Mouse (Mus musculus): ENCODE measurements around the gene Mrpl18. TPM values are rescaled to one million over a fixed set of nuclear protein-coding genes. Genes with fewer than 3 reads are reported as not detected.
"Not testable (repeated sequence)": the region's sequence is repeated elsewhere in the genome, so short reads cannot be mapped to it uniquely, and the experiment has no call there.

The Mrpl18 gene
- total RNA-seq (2014; rRNA removed) = 43.6 and 54.6 TPM in 2 replicates
- polyA plus RNA-seq (2012; rRNA removed) = 27.9 and 41.2 TPM in 2 replicates

DNA sequence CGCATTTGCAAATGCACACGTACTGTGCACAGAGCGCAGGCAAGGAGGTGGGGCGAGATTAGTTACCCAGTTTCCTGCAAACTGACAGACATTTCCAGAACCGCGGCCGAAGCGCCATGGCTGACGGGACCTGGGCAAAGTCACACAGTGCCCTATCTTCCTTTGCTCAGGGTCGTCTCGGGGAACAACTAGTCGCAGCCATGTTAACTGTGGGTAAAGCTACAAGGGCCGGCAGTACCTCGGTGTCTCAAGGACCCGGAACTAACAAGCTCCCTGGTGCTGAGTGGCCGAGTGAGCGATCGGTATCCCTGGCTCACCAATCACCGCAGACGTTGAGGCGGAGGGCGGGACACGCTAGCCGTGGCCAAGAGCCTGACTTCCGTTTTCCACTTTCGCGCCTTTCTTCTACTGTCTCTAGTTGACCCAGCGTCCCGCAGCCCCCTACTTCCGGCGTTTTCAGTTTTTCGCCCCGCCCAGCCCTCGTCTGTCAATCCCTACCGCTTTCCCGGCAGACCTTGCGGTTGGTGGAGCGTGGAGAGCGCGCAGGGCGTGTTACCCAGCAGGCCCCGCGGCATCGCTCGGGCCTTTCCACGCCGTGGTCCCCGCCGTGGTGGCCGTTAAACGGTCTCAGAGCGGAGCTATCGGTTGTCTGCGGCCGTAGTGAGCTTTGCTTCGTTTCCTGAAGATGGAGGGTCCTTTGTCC is at the start of gene Mrpl18:
Gene Mrpl18 (minus strand): TSS at position 465 of the 703 bp plus-strand sequence.
- TF ChIP-seq POLR2A (IDR thresholded peaks at IDR 0.05; ENCODE audit: extremely low read depth, insufficient read depth, low read length) (peak; percentile 88), CTCF (IDR thresholded peaks at IDR 0.05; ENCODE audit: low read depth, low read length) (no peak)
- H3K4me1 ChIP-seq (ENCODE audit: control insufficient read depth, insufficient read depth, low read length) = peaks cover 2% of the 10 kb centered on the region
- H3K9ac ChIP-seq (ENCODE audit: low read depth, low read length) = peak within 1 kb of the TSS; percentile 78
- under 1% methylated on average over 56 of the region's 56 CpGs for WGBS
- H3K27ac ChIP-seq (replicated peaks; ENCODE audit: insufficient read depth, low read depth, low read length) = peak within 1 kb of the TSS; percentile 70
- H3K36me3 ChIP-seq (ENCODE audit: control insufficient read depth, insufficient read depth, low read length) = peaks cover 43% of the 10 kb centered on the region
- H3K79me2 ChIP-seq (ENCODE audit: control insufficient read depth, insufficient read depth, low read length) = no peaks in the 10 kb centered on the region; the same call in 1 of the 2 replicates
- DNase-seq (ENCODE audit: extremely low read depth, low read depth, low spot score) = peak; percentile 97
- H3K27me3 ChIP-seq (ENCODE audit: control insufficient read depth, insufficient read depth, low read length) = no peaks in the 10 kb centered on the region
- H3K4me3 ChIP-seq (ENCODE audit: insufficient read depth, low read depth, low read length) = peak within 1 kb of the TSS; percentile 68

DNA sequence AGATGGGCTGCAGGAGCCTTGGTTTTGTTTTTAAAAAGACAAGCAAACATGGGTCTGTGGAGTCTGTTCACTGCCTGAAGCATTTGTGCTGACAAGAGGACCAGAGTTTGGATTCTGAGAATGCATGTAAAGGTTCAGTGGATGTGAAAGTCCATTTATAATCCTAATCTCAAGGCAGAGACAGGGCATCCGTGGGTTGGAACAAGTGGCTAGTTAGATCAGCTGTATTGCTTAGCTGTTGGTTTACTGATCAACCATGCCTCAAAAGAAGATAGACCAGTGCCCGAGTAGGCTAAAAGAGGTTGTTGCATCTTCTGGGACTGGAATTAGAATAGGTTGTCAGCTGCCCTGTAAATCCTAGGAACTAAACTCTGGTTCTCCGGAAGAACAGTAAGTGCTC is 47.3 kb upstream of the Mrpl18 start:
- no peak for DNase-seq (ENCODE audit: extremely low read depth, low read depth, low spot score)

DNA sequence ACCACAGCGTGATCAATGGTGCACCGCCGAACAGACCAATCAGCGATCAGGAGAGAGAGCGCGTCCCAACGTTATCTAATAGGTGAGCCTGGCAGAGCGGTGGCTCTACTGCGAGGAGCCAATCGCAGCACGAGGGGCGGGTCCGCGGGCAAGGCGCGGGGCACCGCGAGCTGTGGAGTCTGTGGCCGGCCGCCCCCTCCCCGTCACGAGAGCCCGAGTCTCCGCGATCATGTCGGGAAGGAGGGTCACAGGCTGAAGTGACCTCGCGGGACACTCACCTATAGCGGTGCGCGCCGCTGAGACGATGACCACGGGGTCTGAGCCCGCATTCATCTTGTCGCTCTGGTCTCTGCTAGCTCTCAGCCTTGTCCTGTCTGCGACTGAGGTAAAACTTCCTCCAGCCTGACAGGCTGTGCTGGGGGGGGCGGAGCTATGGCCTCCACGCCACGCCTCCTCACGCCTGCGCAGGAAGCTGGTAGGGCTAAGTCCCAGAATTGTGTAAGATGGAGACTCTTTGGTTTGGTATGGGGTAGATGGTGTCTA is 44.3 kb upstream of the Mrpl18 start, which contains the start of gene Acat2:
Gene Acat2 (minus strand): TSS at position 417 of the 543 bp plus-strand sequence.
- Histone ChIP-seq H3K4me1 (ENCODE audit: control insufficient read depth, insufficient read depth, low read length) (peaks cover 4% of the 10 kb centered on the region; the same call in 1 of the 2 replicates), H3K27ac (replicated peaks; ENCODE audit: insufficient read depth, low read depth, low read length) (peak within 1 kb of the TSS; percentile 70), H3K79me2 (ENCODE audit: control insufficient read depth, insufficient read depth, low read length) (no peaks in the 10 kb centered on the region; the same call in 1 of the 2 replicates), H3K9ac (ENCODE audit: low read depth, low read length) (peak within 1 kb of the TSS; percentile 86), H3K4me3 (ENCODE audit: insufficient read depth, low read depth, low read length) (peak within 1 kb of the TSS; percentile 80), H3K36me3 (ENCODE audit: control insufficient read depth, insufficient read depth, low read length) (peaks cover 2% of the 10 kb centered on the region; the same call in 1 of the 2 replicates), H3K27me3 (ENCODE audit: control insufficient read depth, insufficient read depth, low read length) (no peaks in the 10 kb centered on the region)
- TF ChIP-seq POLR2A (IDR thresholded peaks at IDR 0.05; ENCODE audit: extremely low read depth, insufficient read depth, low read length) (peak; percentile 94), CTCF (IDR thresholded peaks at IDR 0.05; ENCODE audit: low read depth, low read length) (no peak)
- WGBS = under 1% methylated on average over 42 of the region's 42 CpGs
- peak; percentile 86 for DNase-seq (ENCODE audit: extremely low read depth, low read depth, low spot score)

More for the DNA sequence above, 47.3 kb upstream of the Mrpl18 start:
- Histone ChIP-seq H3K9ac (ENCODE audit: low read depth, low read length) (no peak overlapping the region), H3K27me3 (ENCODE audit: control insufficient read depth, insufficient read depth, low read length) (no peaks in the 10 kb centered on the region), H3K4me1 (ENCODE audit: control insufficient read depth, insufficient read depth, low read length) (peaks cover 4% of the 10 kb centered on the region; the same call in 1 of the 2 replicates), H3K79me2 (ENCODE audit: control insufficient read depth, insufficient read depth, low read length) (no peaks in the 10 kb centered on the region), H3K36me3 (ENCODE audit: control insufficient read depth, insufficient read depth, low read length) (peaks cover 15% of the 10 kb centered on the region), H3K4me3 (ENCODE audit: insufficient read depth, low read depth, low read length) (no peak overlapping the region), H3K27ac (replicated peaks; ENCODE audit: insufficient read depth, low read depth, low read length) (no peak overlapping the region)
- TF ChIP-seq CTCF (IDR thresholded peaks at IDR 0.05; ENCODE audit: low read depth, low read length) = no peak
- no peak for TF ChIP-seq POLR2A (IDR thresholded peaks at IDR 0.05; ENCODE audit: extremely low read depth, insufficient read depth, low read length)
- 67% methylated on average over 3 of the region's 3 CpGs for whole genome bisulfite sequencing

DNA sequence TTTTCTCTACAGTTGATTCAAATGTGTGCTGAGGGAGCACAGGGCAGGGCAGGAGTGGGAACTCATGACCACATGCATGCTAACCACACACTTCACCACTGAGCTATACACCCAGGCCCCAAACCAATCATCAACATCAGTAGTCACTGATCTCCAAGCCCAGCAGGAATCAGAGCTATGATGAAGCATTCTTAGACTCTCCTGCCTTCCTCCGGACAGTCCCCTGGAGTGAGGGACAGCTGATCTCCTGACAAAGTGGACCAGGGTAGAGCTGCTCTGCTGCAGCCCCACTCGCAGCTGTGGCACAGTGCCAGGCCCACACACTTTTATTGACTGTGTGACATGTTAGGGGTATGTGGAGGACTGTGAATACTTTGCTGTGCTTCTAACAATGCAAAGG is 43.2 kb upstream of the Mrpl18 start:
- not testable (repeated sequence) for H3K9ac ChIP-seq (ENCODE audit: low read depth, low read length); H3K4me1 ChIP-seq (ENCODE audit: control insufficient read depth, insufficient read depth, low read length); H3K4me3 ChIP-seq (ENCODE audit: insufficient read depth, low read depth, low read length)

DNA sequence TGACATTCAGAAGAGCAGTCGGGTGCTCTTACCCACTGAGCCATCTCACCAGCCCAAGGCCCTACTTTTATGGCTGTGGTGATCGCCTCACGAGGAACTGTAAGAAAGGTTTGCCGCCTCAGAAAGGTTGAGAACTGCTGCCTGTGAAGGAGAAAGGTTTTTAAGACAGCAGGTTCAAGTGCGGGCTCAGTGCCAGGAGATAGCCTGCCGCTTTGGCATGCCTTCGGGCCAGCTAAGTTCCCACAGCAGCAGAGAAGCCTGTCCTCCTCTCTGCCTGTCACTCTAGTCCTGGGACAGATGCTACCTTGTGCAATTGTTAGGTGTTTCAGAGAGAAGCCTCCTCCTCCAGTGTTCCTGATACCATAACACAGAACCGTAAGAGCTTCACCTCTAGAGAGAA is 40.5 kb upstream of the Mrpl18 start:
- Histone ChIP-seq H3K4me3 (ENCODE audit: insufficient read depth, low read depth, low read length) (no peak overlapping the region), H3K9ac (ENCODE audit: low read depth, low read length) (no peak overlapping the region), H3K27me3 (ENCODE audit: control insufficient read depth, insufficient read depth, low read length) (no peaks in the 10 kb centered on the region), H3K27ac (replicated peaks; ENCODE audit: insufficient read depth, low read depth, low read length) (no peak overlapping the region), H3K36me3 (ENCODE audit: control insufficient read depth, insufficient read depth, low read length) (peaks cover 8% of the 10 kb centered on the region), H3K79me2 (ENCODE audit: control insufficient read depth, insufficient read depth, low read length) (no peaks in the 10 kb centered on the region; the same call in 1 of the 2 replicates), H3K4me1 (ENCODE audit: control insufficient read depth, insufficient read depth, low read length) (peaks cover 4% of the 10 kb centered on the region; the same call in 1 of the 2 replicates)
- DNase-seq (ENCODE audit: extremely low read depth, low read depth, low spot score) = no peak
- TF ChIP-seq CTCF (IDR thresholded peaks at IDR 0.05; ENCODE audit: low read depth, low read length) = no peak
- TF ChIP-seq POLR2A (IDR thresholded peaks at IDR 0.05; ENCODE audit: extremely low read depth, insufficient read depth, low read length) = no peak
- 88% methylated on average over 8 of the region's 8 CpGs for WGBS

More for the DNA sequence above, 43.2 kb upstream of the Mrpl18 start:
- not testable (repeated sequence) for DNase-seq (ENCODE audit: extremely low read depth, low read depth, low spot score); H3K36me3 ChIP-seq (ENCODE audit: control insufficient read depth, insufficient read depth, low read length); H3K27me3 ChIP-seq (ENCODE audit: control insufficient read depth, insufficient read depth, low read length); H3K79me2 ChIP-seq (ENCODE audit: control insufficient read depth, insufficient read depth, low read length); H3K27ac ChIP-seq (replicated peaks; ENCODE audit: insufficient read depth, low read depth, low read length)
- WGBS = 23% methylated on average over 2 of the region's 2 CpGs

DNA sequence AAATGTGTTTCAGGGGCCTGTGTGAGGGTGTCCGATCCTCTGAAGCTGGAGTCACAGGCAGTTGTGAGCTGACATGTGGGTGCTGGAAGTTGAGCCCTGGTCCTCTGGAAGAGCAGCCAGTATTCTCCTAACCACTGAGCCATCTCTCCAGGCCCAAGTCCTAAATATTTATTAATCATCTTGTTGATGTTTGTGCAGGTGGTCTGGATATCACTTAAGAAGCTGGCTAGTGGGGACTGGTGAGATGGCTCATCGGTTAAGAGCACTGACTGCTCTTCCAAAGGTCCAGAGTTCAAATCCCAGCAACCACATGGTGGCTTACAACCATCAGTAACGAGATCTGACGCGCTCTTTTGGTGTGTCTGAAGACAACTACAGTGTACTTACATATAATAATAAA is 33.5 kb upstream of the Mrpl18 start:
- Histone ChIP-seq H3K4me3 (ENCODE audit: insufficient read depth, low read depth, low read length) (no peak overlapping the region), H3K27me3 (ENCODE audit: control insufficient read depth, insufficient read depth, low read length) (no peaks in the 10 kb centered on the region), H3K9ac (ENCODE audit: low read depth, low read length) (no peak overlapping the region), H3K4me1 (ENCODE audit: control insufficient read depth, insufficient read depth, low read length) (no peaks in the 10 kb centered on the region), H3K27ac (replicated peaks; ENCODE audit: insufficient read depth, low read depth, low read length) (no peak overlapping the region), H3K79me2 (ENCODE audit: control insufficient read depth, insufficient read depth, low read length) (no peaks in the 10 kb centered on the region), H3K36me3 (ENCODE audit: control insufficient read depth, insufficient read depth, low read length) (peaks cover 47% of the 10 kb centered on the region)
- 88% methylated on average over 5 of the region's 5 CpGs for WGBS
- no peak for DNase-seq (ENCODE audit: extremely low read depth, low read depth, low spot score)
- TF ChIP-seq POLR2A (IDR thresholded peaks at IDR 0.05; ENCODE audit: extremely low read depth, insufficient read depth, low read length) = no peak
- TF ChIP-seq CTCF (IDR thresholded peaks at IDR 0.05; ENCODE audit: low read depth, low read length) = no peak
